13 mouse cellular contexts compared by ENCODE assay signal in genomic region chr8:94654994-94655393, GRCm38 (mm10).
"Had no signal": no experiment of that assay in that cellular context is flagged by ENCODE, and none has a peak within 500 bp of the region (broad histone marks: within the 10 kb centered on the region; RNA-seq: fewer than 3 reads in every experiment).

No protein-coding gene starts in this region.

- H3K27ac ChIP-seq: layer of hippocampus, adult 2 months; limb, embryonic 12.5 days; lung, embryonic 15.5 days; midbrain, embryonic 15.5 days; neural tube, embryonic 13.5 days; stomach, embryonic 15.5 days had no signal

- H3K4me1 ChIP-seq: limb, embryonic 12.5 days; lung, embryonic 15.5 days; midbrain, embryonic 15.5 days; neural tube, embryonic 13.5 days; stomach, embryonic 15.5 days had no signal

- H3K4me2 ChIP-seq: limb, embryonic 12.5 days; lung, embryonic 15.5 days; midbrain, embryonic 11.5 days; midbrain, embryonic 15.5 days; neural tube, embryonic 13.5 days; stomach, embryonic 15.5 days had no signal

- H3K4me3 ChIP-seq: layer of hippocampus, adult 2 months; limb, embryonic 12.5 days; lung, embryonic 15.5 days; midbrain, embryonic 15.5 days; neural tube, embryonic 13.5 days; stomach, embryonic 15.5 days had no signal

- H3K27me3 ChIP-seq: limb, embryonic 12.5 days; lung, embryonic 15.5 days; midbrain, embryonic 15.5 days; neural tube, embryonic 13.5 days; stomach, embryonic 15.5 days had no signal

- H3K9me3 ChIP-seq: limb, embryonic 12.5 days; lung, embryonic 15.5 days; midbrain, embryonic 15.5 days; neural tube, embryonic 13.5 days; stomach, embryonic 15.5 days had no signal

- ATAC-seq: midbrain, embryonic 15.5 days had no signal

- DNase-seq: kidney, adult 18-20 months; kidney, postnatal 10 days; kidney, postnatal 4 days; lung, postnatal 14 days; right cerebral cortex, postnatal 14 days; thymus, postnatal 36 days had no signal

- H3K9ac ChIP-seq: limb, embryonic 12.5 days; lung, embryonic 15.5 days; midbrain, embryonic 15.5 days; neural tube, embryonic 13.5 days; stomach, embryonic 15.5 days had no signal
